Mouse (Mus musculus): Measurements from ENCODE around the gene Rhox4a.
"Not testable (repeated sequence)": the region's sequence is repeated elsewhere in the genome, so short reads cannot be mapped to it uniquely, and the experiment has no call there.

The Rhox4a gene

GRCm38 (mm10) chrX:37265038-37265437 is at the start of gene Rhox4a:
Rhox4a (plus strand) TSS chrX:37265338.
- not testable (repeated sequence) for TF ChIP-seq GATA4 (IDR thresholded peaks at IDR 0.05; ENCODE audit: insufficient replicate concordance, low read length)

- not testable (repeated sequence) for TF ChIP-seq GATA4 (IDR thresholded peaks at IDR 0.05; ENCODE audit: insufficient replicate concordance, low read length)
Observed at GRCm38 (mm10) chrX:37222158-37222557, 43.0 kb upstream of the Rhox4a start, which contains the start of gene Rhox1. Rhox1 (minus strand) TSS chrX:37222258.

GRCm38 (mm10) chrX:37244676-37245075 is 20.5 kb upstream of the Rhox4a start, which contains the start of gene Rhox2a:
Rhox2a (plus strand) TSS chrX:37244976.
- not testable (repeated sequence) for TF ChIP-seq GATA4 (IDR thresholded peaks at IDR 0.05; ENCODE audit: insufficient replicate concordance, low read length)

GRCm38 (mm10) chrX:37249619-37250018 is 15.5 kb upstream of the Rhox4a start, which contains the start of gene Rhox3a:
Rhox3a (plus strand) TSS chrX:37249919.
- TF ChIP-seq GATA4 (IDR thresholded peaks at IDR 0.05; ENCODE audit: insufficient replicate concordance, low read length) = not testable (repeated sequence)
